Mouse (Mus musculus) lung, postnatal 25 days (tissue): ENCODE data around the gene Tmem256.

Source experiments
- DNase-seq: peaks from one replicate; pipeline ENCODE4 v3.0.0; 2022; ENCODE audit warnings: low spot score

The Tmem256 gene

DNA sequence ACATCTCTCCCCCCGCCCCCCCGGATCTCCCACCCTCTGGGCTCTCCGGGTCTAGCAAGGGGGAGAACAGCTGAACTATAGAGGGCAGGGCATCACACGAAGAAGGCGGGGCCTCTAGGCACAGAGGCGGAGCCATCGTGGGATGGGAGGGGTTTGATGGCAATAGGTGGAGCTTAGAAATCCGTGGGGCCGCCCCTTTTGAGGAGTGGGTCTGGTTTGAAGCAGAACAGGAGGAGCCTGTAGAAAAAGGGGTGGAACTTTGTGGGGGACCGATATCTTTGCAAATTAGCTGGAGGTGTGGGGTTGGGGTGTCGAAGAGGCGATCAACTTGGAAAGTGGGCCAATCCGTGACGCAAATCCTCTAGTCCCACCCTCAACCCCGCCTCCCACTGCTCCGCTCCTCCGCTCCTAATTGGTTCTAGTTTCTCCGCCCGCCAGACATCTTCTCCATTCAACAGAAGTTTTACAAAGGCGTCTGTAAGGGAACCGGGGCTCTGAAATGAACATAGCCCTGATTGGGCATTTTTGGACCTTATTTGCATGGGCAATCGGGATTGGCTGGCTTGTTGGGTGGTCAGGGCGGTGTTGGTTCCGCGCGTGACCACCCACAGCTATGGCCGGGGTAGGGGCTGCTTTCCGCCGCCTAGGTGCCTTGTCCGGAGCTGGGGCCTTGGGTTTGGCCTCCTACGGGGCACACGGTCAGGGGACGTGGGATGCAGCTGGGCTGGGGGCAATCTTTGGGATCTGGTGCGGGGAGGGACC lies at the start of gene Tmem256:
Tmem256 (plus strand) TSS at position 563 of the 762 bp plus-strand sequence.
- peak; percentile 98 for DNase-seq

- DNase-seq = no peak
Observed at GRCm38 (mm10) chr11:69789431-69789830, 48.9 kb upstream of the Tmem256 start.

GRCm38 (mm10) chr11:69791420-69791819 lies 46.9 kb upstream of the Tmem256 start:
- no peak for DNase-seq

DNA sequence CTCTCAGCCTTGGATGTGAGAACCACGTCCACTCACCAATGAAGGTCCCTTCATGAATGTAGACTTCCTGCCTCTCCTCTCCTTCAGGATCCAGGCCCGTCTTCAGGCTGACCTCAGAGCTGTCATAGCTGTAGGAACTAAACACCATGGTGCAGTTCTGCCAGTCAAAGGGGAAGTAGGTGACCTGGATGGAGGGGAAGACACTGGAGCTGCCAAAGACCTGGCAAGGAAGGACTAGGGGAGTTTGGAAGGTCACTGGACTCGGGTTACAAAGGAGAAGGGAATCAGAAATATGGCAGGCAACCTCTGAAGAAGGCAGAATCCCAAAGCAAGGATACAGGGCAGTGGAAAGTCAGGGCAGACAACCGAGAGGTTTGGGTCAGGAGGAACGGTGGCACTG lies 44.9 kb upstream of the Tmem256 start:
- DNase-seq = no peak

GRCm38 (mm10) chr11:69795168-69795982 lies 42.9 kb upstream of the Tmem256 start, which contains the start of gene Chrnb1:
Chrnb1 (minus strand) TSS chr11:69795943.
- DNase-seq = peak; percentile 99

DNA sequence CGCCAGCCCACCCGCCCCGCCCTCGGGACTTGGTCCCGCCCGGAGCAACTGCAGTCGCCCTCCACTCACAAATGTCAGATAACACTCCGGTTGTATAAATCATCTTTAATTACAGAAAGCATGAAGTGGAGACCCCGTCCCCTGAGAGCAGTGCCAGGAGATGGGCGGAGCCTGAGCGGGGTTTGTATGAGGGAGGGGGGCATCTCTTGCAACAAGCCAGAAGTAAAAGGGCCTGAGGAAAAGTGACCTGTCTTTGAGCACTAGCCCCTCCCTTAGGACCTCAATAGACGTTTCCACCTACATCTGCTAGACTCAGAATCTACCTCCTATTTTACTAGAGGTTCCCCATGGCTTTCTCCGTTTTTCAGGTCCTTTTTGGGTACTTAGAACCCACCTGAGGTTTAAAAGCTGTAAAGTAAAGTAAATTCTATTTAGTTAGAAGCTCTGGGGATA lies 42.3 kb upstream of the Tmem256 start:
- no peak for DNase-seq

- DNase-seq = no peak
Observed at GRCm38 (mm10) chr11:69797924-69798323, 40.4 kb upstream of the Tmem256 start.

GRCm38 (mm10) chr11:69799394-69800137 lies 38.7 kb upstream of the Tmem256 start:
- DNase-seq = no peak

- DNase-seq = no peak
Observed at GRCm38 (mm10) chr11:69800138-69800391, 38.2 kb upstream of the Tmem256 start.

- no peak for DNase-seq
Observed at GRCm38 (mm10) chr11:69800392-69801197, 37.7 kb upstream of the Tmem256 start.

DNA sequence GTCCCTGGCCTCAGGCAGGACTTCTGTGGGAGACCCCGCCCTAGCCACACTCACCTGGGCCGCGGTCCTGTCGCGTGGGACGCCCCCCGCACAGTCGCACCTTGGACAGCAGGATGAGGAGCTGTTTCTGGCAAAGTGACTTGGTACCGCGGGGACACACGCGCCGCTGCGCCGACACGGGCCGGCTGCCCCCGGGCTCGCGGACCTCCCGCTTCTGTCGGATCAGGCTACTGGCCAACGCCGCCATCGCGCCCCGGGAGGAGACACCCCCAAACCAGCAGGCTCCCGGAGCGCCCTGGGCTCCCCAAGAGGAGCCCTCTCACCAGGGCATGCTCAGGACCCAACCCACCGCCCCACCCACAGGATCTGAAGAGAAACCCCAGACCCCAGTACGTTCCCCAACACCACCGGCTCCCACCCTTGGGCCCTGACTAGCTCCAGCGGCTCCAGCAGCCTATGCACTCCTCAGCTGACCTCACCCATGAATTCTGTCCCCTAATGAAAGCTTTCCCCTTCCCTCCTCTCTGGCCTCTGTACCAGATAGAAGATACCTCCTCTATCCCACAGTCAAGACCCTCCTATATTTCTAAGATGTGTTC lies 36.8 kb upstream of the Tmem256 start, which contains the start of gene Fgf11:
Fgf11 (minus strand) TSS at position 479 of the 599 bp plus-strand sequence.
- no peak for DNase-seq

GRCm38 (mm10) chr11:69802648-69803105 lies 35.6 kb upstream of the Tmem256 start:
- DNase-seq = peak; percentile 89

DNA sequence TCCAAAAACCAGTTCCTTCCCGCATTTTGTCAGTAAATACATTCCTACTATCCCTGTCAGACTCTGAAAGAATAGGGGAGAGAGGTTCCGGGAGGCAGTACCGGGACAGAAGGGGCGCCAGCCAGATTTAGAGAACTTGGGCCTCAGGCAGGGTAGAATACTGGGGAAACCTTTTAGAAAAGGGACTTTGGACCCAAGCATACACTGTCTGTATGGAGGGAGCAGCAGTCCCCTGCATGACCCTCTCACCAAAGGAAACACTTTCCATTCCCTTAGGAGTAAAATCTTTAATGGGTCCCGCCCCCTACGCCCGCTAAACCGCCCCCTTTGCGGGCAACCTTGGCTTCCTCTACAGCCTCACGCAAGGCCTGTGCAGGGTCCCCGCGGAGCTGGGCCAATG lies 35.0 kb upstream of the Tmem256 start:
- no peak for DNase-seq

DNA sequence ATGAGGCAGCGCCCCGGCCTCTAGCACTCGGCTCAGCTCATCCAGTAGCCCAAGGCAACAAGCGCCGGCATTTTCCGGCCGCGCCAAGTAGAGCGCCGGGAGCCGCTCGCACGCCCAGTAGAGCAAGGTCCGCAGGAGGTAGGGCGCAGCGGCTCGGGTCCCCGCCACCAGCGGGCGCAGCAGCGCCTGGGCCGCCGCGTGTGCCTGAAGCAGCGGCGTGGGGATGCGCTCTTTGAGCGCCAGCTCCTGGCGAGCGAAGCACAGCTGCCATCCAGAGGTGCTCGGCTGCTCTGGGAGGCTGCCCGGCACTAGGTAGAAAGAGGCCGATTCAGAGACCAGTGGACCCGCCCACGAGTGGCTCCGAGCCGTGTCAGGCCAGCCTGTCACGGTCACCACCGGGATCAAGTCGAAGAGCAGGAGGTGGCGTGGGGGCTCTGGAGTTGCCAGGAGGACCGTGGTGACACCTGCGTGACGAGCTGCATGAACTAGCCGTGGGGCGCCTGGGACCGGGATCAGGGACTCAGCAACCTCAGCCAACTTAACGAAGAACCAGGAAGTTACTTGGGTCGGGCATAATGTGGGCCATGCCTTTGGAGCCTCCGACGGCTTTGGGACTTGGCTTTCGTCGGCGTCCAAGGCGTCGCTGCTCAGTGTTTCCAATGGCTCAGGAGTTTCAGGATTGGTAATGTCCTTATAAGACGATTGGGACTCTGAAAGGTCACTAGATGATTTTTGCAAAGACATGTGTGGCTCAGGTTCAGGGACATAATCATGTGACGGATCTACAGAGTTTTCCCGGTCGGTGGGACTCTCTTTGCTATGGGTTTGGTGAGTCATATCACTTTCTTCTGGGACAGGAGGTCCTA lies 34.3 kb upstream of the Tmem256 start:
- DNase-seq = peak; percentile 78

DNA sequence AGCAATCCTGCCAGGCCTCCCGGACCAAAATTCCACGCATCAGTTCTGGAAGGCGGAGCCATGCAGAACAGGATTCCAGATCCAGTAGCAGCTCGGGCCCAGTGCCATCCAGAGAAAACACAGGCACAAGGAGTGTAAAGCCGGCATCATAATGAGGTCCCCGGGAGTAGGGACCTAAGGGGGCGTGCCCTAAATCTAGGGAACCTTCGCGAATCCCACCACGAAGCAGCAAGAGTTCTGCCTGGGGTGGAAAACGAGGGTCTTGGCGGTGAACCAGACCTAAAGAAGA lies 33.7 kb upstream of the Tmem256 start:
- peak; percentile 32 for DNase-seq

DNA sequence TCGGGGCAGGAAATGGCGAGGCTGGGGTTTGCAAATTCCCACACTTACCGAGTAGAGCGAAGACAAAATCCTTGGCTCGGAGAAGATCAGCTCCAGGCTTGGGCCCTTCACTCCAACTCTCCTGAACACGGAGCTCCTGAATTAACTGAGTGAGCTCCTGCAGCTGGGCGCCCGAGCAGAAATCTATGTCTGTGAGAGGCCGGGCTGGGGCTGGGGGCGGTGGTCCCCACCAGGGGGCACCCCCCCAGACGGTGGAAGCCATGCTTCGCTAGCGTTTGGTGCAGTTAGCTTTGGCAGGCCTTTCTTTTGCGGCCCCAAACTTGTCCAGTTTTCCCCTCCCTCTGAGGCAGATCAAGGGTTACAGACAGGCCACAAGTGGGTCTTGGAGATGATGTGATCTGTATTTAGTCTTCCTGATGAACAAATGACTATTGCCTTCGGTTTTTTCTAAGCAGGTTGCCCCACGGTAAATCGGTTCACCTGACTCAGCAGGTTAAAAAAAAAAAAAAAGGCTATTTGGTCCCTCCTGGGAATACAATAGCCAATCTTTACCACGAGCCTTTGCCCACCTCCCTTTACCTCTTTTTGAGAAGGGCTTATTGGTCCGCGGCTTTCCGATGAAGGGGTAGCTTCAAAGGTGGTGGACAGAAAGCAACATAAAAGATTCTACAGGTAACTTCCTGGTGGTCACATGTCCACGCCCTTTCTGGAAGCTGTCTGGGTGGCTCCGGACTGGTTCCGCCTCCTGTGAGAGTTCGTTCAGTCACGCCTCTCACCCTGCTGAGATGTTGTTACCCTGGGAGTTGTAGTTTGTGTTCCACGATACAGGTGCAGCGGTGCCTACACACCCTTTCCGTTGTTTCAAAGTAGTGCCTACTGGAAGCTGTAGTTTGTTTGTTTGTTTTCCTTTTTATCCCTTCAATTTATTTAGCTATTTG lies 33.1 kb upstream of the Tmem256 start, which contains the start of gene Tmem102:
Tmem102 (minus strand) TSS at position 653 of the 938 bp plus-strand sequence.
- DNase-seq = peak; percentile 84

DNA sequence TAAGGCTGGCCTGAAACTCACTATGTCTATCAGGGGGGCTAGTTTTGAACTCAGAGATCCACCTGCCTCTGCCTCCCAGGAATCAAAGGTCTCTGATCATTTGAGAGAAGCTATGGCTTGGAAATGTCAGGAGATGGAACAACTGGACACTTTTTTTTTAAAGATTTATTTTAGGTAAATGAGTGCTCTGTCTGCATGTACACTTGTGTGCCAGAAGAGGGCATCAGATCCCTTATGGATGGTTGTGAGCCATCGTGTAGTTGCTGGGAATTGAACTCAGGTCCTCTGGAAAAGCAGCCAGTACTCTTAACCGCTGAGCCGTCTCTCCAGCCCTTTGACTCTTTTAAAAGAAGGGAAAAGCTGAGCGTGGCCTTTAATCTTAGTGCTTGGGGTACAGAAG lies 31.9 kb upstream of the Tmem256 start:
- no peak for DNase-seq

DNA sequence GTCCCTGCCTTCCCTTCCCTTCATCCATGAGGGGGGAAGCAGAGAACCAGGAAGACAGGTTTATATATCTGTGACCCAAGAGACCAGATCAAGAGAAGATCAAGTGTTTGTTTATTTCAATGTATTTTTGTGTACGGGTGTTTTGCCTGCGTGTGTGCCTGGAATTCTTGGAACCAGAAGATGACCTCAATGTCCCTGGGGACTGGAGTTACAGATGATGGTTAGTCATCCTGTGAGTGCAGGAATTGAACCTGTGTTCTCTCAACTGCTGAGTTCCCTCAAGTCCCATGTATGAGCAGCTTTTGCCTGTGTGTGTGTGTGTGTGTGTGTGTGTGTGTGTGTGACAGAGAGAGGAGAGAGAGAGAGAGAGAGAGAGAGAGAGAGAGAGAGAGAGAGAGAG lies 30.7 kb upstream of the Tmem256 start:
- DNase-seq = no peak

GRCm38 (mm10) chr11:69810280-69810679 lies 28.0 kb upstream of the Tmem256 start:
- no peak for DNase-seq
